Mouse (Mus musculus): ENCODE measurements around the gene Izumo4.

The Izumo4 gene

GRCm38 (mm10) chr10:80687850-80688249 is 14.1 kb upstream of the Izumo4 start:
- DNase-seq: peak; percentile 71

GRCm38 (mm10) chr10:80692249-80693165 is 9.5 kb upstream of the Izumo4 start:
- DNase-seq: no peak

- no peak for DNase-seq
These were observed 8.5 kb upstream of the Izumo4 start for GRCm38 (mm10) chr10:80693401-80694045.

- DNase-seq: no peak
These were observed 7.6 kb upstream of the Izumo4 start for GRCm38 (mm10) chr10:80694159-80694938.

- no peak for DNase-seq
These were observed 6.8 kb upstream of the Izumo4 start for GRCm38 (mm10) chr10:80695186-80695585.

GRCm38 (mm10) chr10:80695801-80696501 is 6.0 kb upstream of the Izumo4 start:
- DNase-seq: no peak

- no peak for DNase-seq
These were observed 5.2 kb upstream of the Izumo4 start for GRCm38 (mm10) chr10:80696502-80697392.

- no peak for DNase-seq
These were observed 4.6 kb upstream of the Izumo4 start for GRCm38 (mm10) chr10:80697393-80697787.

GRCm38 (mm10) chr10:80697812-80698211 is 4.2 kb upstream of the Izumo4 start:
- no peak for DNase-seq

GRCm38 (mm10) chr10:80698605-80699004 is 3.4 kb upstream of the Izumo4 start:
- no peak for DNase-seq

GRCm38 (mm10) chr10:80700038-80700504 is 1.9 kb upstream of the Izumo4 start:
- no peak for DNase-seq

- DNase-seq: no peak
These were observed 1.3 kb upstream of the Izumo4 start for GRCm38 (mm10) chr10:80700732-80701131.

GRCm38 (mm10) chr10:80702536-80703390 is 779 bp downstream of the Izumo4 start:
- DNase-seq: peak; percentile 97

GRCm38 (mm10) chr10:80703643-80704042 is 1.7 kb downstream of the Izumo4 start:
- peak; percentile 70 for DNase-seq

GRCm38 (mm10) chr10:80704418-80704817 is 2.4 kb downstream of the Izumo4 start:
- DNase-seq: peak; percentile 51

- DNase-seq: peak; percentile 58
These were observed 3.0 kb downstream of the Izumo4 start for GRCm38 (mm10) chr10:80705033-80705432.

GRCm38 (mm10) chr10:80705479-80705878 is 3.5 kb downstream of the Izumo4 start:
- DNase-seq: no peak

- no peak for DNase-seq
These were observed 8.8 kb downstream of the Izumo4 start for GRCm38 (mm10) chr10:80710834-80711233.

- no peak for DNase-seq
These were observed 15.3 kb downstream of the Izumo4 start for GRCm38 (mm10) chr10:80717281-80717680.

GRCm38 (mm10) chr10:80727369-80728127 is 25.6 kb downstream of the Izumo4 start:
- no peak for DNase-seq

All from cerebellum, adult 11-12 months (tissue).